Mouse (Mus musculus) ES-E14 (cell line): Measurements from ENCODE around the gene Pgs1. TPM values are rescaled to one million over a fixed set of nuclear protein-coding genes. Genes with fewer than 3 reads are reported as not detected.

Source experiments
- DNase-seq: peaks from one replicate; pipeline ENCODE4 v3.0.0-alpha.2; 2013; ENCODE audit warnings: low read depth, low spot score
- H3K27ac ChIP-seq: 2 replicates; pipeline ENCODE4 v1.5.1; 2012; ENCODE audit warnings: low read depth, mild to moderate bottlenecking, low read length, moderate library complexity, mixed read lengths; ENCODE audit not compliant: poor library complexity, insufficient read depth, severe bottlenecking
- H3K36me3 ChIP-seq: 2 replicates; pipeline ENCODE4 v1.6.1; 2012; ENCODE audit warnings: mild to moderate bottlenecking, low read length, moderate library complexity, mixed read lengths; ENCODE audit not compliant: control insufficient read depth, poor library complexity, insufficient read depth, severe bottlenecking
- H3K4me1 ChIP-seq, 2 experiments: fragments of 150-350 bp in 1 of 2; sonication (generic) in 1 of 2; 2 replicates each; pipeline ENCODE4 v1.6.1; 2012; ENCODE audit warnings: low read length in 2 of 2, mild to moderate bottlenecking in 1 of 2, mixed read lengths in 1 of 2; ENCODE audit not compliant: control insufficient read depth in 2 of 2, insufficient read depth in 2 of 2, poor library complexity in 1 of 2
- H3K4me3 ChIP-seq, 2 experiments: fragments of 150-350 bp in 1 of 2; sonication (generic) in 1 of 2; 2 replicates each; pipeline ENCODE4 v1.5.1; 2012; ENCODE audit warnings: low read length in 2 of 2, low read depth in 1 of 2, mild to moderate bottlenecking in 1 of 2, mixed read lengths in 1 of 2; ENCODE audit not compliant: insufficient read depth in 1 of 2, poor library complexity in 1 of 2, severe bottlenecking in 1 of 2
- H3K9ac ChIP-seq: 2 replicates; pipeline ENCODE4 v1.6.1; 2012; ENCODE audit warnings: low read depth, mild to moderate bottlenecking, low read length, mixed read lengths; ENCODE audit not compliant: poor library complexity, insufficient read depth, severe bottlenecking
- H3K9me3 ChIP-seq: fragments of 150-350 bp; sonication (generic); 2 replicates; pipeline ENCODE4 v1.6.1; 2012; ENCODE audit warnings: low read depth, mild to moderate bottlenecking, low read length; ENCODE audit not compliant: control insufficient read depth, insufficient read depth
- CHD2 ChIP-seq: IDR thresholded peaks from 2 replicates; pipeline ENCODE4 v1.6.1; 2014; ENCODE audit warnings: mild to moderate bottlenecking, low read depth, low read length, inconsistent platforms
- HCFC1 ChIP-seq: IDR thresholded peaks from 2 replicates; pipeline ENCODE4 v1.6.1; 2012; ENCODE audit warnings: low read length, inconsistent platforms, borderline replicate concordance; ENCODE audit not compliant: insufficient read depth
- MAFK ChIP-seq: IDR thresholded peaks from 2 replicates; pipeline ENCODE4 v1.6.1; 2014; ENCODE audit warnings: mild to moderate bottlenecking, low read depth, low read length, inconsistent platforms; ENCODE audit not compliant: insufficient read depth
- ZC3H11A ChIP-seq: IDR thresholded peaks from 2 replicates; pipeline ENCODE4 v1.6.1; 2012; ENCODE audit warnings: low read depth, mild to moderate bottlenecking, inconsistent platforms, low read length, borderline replicate concordance
- ZNF384 ChIP-seq: IDR thresholded peaks from 2 replicates; pipeline ENCODE4 v1.6.1; 2012; ENCODE audit warnings: low read depth, low read length, inconsistent platforms
- in situ Hi-C, 2 experiments: fragments of 600-800 bp; cut with MboI; formaldehyde crosslinking; loops; one replicate each; pipeline ENCODE4 v1.15.1; 2025; ENCODE audit warnings: low sequenced_read_pairs in 2 of 2, inconsistent platforms in 1 of 2; ENCODE audit not compliant: unreplicated experiment in 2 of 2
- total RNA-seq: library from RNA; depleted of rRNA; stranded (reverse); fragments of 300-350 nt; gene quantifications from 2 replicates; pipeline ENCODE4 v1.2.3, GENCODE M21; 2012

Gene Pgs1
- total RNA-seq, 1 experiment: 95.2 TPM

DNA sequence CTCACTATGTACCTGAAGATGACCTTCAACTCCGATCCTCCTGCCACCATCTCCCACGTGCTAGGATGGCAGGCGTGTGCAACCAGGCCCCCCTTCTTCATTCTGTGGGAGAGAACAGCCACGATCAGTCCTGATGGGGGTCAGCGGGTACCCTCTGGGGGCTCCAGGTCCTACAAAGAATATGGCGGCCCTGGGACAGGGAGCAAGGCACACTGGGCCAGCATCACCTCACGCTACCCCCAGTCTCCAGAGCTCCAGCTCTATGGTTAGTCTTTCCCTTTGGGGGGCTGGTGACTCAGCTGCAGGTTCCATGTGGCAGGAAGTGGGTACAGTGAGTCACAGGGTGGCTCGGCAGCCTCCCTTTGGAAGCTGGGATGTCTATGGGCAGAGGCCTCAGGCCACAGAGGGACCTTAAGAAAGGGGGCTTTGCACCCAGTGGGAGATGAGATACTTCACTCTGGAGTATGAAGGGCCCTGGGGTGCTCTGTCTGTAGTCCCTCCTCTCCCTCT lies 44.7 kb upstream of the Pgs1 start:
- Histone ChIP-seq H3K4me3 (no peak overlapping the region), H3K9ac (no peak overlapping the region), H3K4me1 (peaks cover 5 to 20% of the 10 kb centered on the region in 2 experiments; a peak in 2 of 4 replicates), H3K36me3 (no peaks in the 10 kb centered on the region), H3K9me3 (no peaks in the 10 kb centered on the region), H3K27ac (no peak overlapping the region)
- in situ Hi-C loops: no loop called here
- DNase-seq: no peak
- TF ChIP-seq HCFC1: no peak

- H3K4me3 ChIP-seq: no peak overlapping the region
- no peak for DNase-seq
- H3K9me3 ChIP-seq: no peaks in the 10 kb centered on the region
- in situ Hi-C loops: no loop called here
- no peaks in the 10 kb centered on the region for H3K36me3 ChIP-seq
- TF ChIP-seq MAFK (no peak), ZC3H11A (no peak), CHD2 (no peak), HCFC1 (no peak), ZNF384 (no peak)
- no peak overlapping the region for H3K27ac ChIP-seq
- peaks cover 1 to 17% of the 10 kb centered on the region in 2 experiments; a peak in 2 of 4 replicates for H3K4me1 ChIP-seq
- no peak overlapping the region for H3K9ac ChIP-seq
Observed at GRCm38 (mm10) chr11:117941848-117942247, 44.2 kb upstream of the Pgs1 start.

DNA sequence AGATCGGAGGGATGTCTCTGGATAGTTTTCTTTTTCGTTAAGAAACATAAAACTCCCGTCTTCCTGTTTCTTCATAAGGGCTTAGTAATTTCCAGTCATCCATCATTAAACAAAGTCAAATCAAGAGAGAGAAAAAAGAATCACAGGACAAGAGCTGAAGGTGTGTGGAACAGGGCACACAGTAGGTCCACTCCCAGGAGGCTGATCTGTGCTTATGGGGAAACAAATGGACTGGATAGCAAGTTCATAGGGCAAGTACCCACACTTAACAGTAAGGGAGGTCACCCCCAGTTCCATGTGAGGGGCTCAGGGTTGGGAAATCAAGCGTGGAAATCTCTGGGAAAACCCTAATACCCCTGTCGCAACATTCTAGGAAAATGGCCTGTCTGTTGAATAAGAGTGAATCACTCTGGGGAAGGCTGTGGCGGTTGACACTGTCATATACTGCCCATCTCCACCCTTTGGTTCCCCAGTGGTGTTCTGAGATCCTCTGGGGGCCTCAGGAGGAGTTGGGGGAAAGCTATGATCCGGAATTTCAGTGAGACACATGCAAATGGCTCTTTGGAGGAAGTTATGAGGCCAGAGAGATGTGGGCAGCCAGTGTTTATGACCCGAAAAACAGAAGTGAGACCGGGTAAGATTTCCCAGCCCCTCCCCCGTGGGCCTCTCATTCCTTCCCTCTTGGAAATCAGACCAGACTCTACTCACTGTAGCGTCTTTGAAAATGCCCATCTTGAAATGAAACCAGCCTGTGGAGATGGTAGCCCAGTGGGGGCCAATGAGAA lies 39.7 kb upstream of the Pgs1 start:
- Histone ChIP-seq H3K4me3 (no peak overlapping the region), H3K36me3 (no peaks in the 10 kb centered on the region), H3K4me1 (peaks cover 1 to 14% of the 10 kb centered on the region in 2 experiments; a peak in 3 of 4 replicates), H3K9ac (no peak overlapping the region), H3K27ac (no peak overlapping the region), H3K9me3 (no peaks in the 10 kb centered on the region)
- in situ Hi-C loops: no loop called here
- TF ChIP-seq MAFK: no peak
- TF ChIP-seq HCFC1: no peak
- TF ChIP-seq CHD2: no peak
- no peak for TF ChIP-seq ZC3H11A
- DNase-seq: no peak

DNA sequence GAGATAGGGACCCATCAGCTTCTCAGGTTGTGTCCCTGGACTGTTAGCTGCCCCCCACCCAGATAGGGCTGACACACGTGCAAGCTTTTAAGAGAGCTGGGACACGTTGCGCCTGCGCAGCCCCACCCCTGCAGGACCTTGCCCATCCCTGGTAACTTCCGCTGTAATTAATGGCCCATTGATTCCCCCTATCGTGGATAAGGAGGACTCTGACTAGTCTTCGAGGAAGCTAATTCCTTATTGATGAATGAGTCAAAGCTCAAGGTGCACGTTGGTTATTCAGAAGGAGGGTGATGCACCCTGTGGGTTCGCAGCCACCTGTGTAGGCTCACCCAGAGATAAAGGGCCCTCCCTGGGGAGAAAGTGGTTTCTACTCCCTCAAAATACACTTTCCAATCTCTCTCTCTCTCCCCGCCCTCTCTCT lies 39.1 kb upstream of the Pgs1 start:
- Histone ChIP-seq H3K9me3 (no peaks in the 10 kb centered on the region), H3K36me3 (no peaks in the 10 kb centered on the region)
- in situ Hi-C loops: no loop called here

More for the DNA sequence above, 39.1 kb upstream of the Pgs1 start:
- Histone ChIP-seq H3K9ac (no peak overlapping the region), H3K4me1 (peaks cover 1 to 10% of the 10 kb centered on the region in 2 experiments; a peak in 3 of 4 replicates), H3K4me3 (no peak overlapping the region), H3K27ac (no peak overlapping the region)
- no peak for TF ChIP-seq ZC3H11A
- TF ChIP-seq HCFC1: no peak
- no peak for TF ChIP-seq MAFK
- no peak for TF ChIP-seq CHD2
- TF ChIP-seq ZNF384: no peak
- no peak for DNase-seq
